Comparison of ENCODE assay signal across 9 mouse cellular contexts in the genomic region with DNA sequence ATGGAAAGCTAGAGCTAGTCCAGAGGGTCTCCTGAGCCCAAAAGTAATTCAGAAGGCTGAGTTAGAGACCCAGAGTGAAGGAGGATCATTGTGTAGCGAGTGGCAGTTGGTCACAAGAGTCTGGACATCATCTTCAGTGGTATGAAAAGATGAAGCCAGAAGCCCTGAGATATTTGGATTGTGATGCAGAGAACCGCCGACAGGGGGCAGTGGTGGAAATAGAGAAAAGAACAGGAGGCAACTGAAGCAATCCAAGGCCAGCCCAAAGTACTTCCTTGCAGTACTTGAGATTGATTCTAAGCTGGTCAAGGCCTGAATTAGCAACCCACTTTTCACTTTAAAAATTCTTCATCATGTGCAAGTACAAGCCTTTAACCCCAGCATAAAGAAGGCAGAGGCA.
DNase-seq lines count a peak whose midpoint lies in the region; ATAC-seq and TF ChIP-seq lines count a peak whose summit lies in the region.
"Had no signal": no experiment of that assay in that cellular context is flagged by ENCODE, and none has a peak within 500 bp of the region (broad histone marks: within the 10 kb centered on the region; RNA-seq: fewer than 3 reads in every experiment).

No protein-coding gene starts in this region.

- no peak overlapping the region for H3K4me2 ChIP-seq in kidney, embryonic 16.5 days (replicated peaks; ENCODE audit: low read depth, low read length)
- H3K4me2 ChIP-seq: embryonic facial prominence, embryonic 12.5 days had no signal

- H3K4me1 ChIP-seq in kidney, adult 2 months (ENCODE audit: control insufficient read depth, insufficient read depth, low read length) = no peaks in the 10 kb centered on the region
- no peaks in the 10 kb centered on the region for H3K4me1 ChIP-seq in kidney, embryonic 16.5 days (ENCODE audit: insufficient read depth, low read length)
- H3K4me1 ChIP-seq: embryonic facial prominence, embryonic 12.5 days had no signal

- H3K9me3 ChIP-seq in kidney, embryonic 16.5 days (ENCODE audit: low read length) = no peaks in the 10 kb centered on the region
- H3K9me3 ChIP-seq: embryonic facial prominence, embryonic 12.5 days had no signal

- no peak overlapping the region for H3K4me3 ChIP-seq in kidney, adult 2 months (ENCODE audit: insufficient read depth, low read depth, low read length)
- no peak overlapping the region for H3K4me3 ChIP-seq in kidney, embryonic 16.5 days (ENCODE audit: low read length)
- no peak overlapping the region for H3K4me3 ChIP-seq in left cerebral cortex, adult 2 months
- H3K4me3 ChIP-seq: embryonic facial prominence, embryonic 12.5 days had no signal

- H3K27ac ChIP-seq in kidney, adult 2 months (ENCODE audit: insufficient read depth, low read depth, low read length) = no peak overlapping the region
- H3K27ac ChIP-seq in kidney, embryonic 16.5 days (ENCODE audit: low read length) = no peak overlapping the region
- H3K27ac ChIP-seq in left cerebral cortex, adult 2 months = no peak overlapping the region
- H3K27ac ChIP-seq: embryonic facial prominence, embryonic 12.5 days had no signal

- peak; percentile 7 for DNase-seq in kidney, adult 2 months
- DNase-seq in Muller cell, postnatal 12 days (ENCODE audit: inconsistent ontology term) = peak; percentile 6
- DNase-seq in c-Kit-positive CD71-negative TER-119-negative erythroid progenitor cells, embryonic 14.5 days (ENCODE audit: low read depth) = peak; percentile 13
- DNase-seq in frontal cortex, postnatal 36 days (ENCODE audit: low spot score in 2 of 2) = peak; percentile 40 to 60
- peak; percentile 24 to 57 for DNase-seq in left cerebral cortex, adult 2 months (ENCODE audit: extremely low spot score in 1 of 2, low spot score in 2 of 2)
- DNase-seq in right cerebral cortex, postnatal 4 days = peak; percentile 50
- DNase-seq in MN1 (ENCODE audit: low spot score) = no peak

- no peak for TF ChIP-seq POLR2A in kidney, adult 2 months (IDR thresholded peaks at IDR 0.05; ENCODE audit: low read depth, low read length)

- TF ChIP-seq CTCF in kidney, adult 2 months (conservative IDR thresholded peaks at IDR 0.05; ENCODE audit: insufficient read depth, insufficient read length, low read depth, low read length) = peak; percentile 37; the same call in 1 of the 2 replicates
- peak; percentile 61 for TF ChIP-seq CTCF in left cerebral cortex, adult 2 months (IDR thresholded peaks at IDR 0.05)

- WGBS in kidney, adult 2 months = 32% methylated on average over 3 of the region's 3 CpGs
- WGBS in kidney, embryonic 16.5 days = 27% methylated on average over 3 of the region's 3 CpGs

- no peaks in the 10 kb centered on the region for H3K36me3 ChIP-seq in kidney, adult 2 months (ENCODE audit: control insufficient read depth, insufficient read depth, low read length)
- H3K36me3 ChIP-seq in kidney, embryonic 16.5 days (ENCODE audit: insufficient read depth, low read length) = no peaks in the 10 kb centered on the region
- H3K36me3 ChIP-seq: embryonic facial prominence, embryonic 12.5 days had no signal

- no peaks in the 10 kb centered on the region for H3K27me3 ChIP-seq in kidney, adult 2 months (replicated peaks; ENCODE audit: control insufficient read depth, insufficient read depth, low read length)
- no peaks in the 10 kb centered on the region for H3K27me3 ChIP-seq in kidney, embryonic 16.5 days (ENCODE audit: insufficient read depth, low read length)
- H3K27me3 ChIP-seq: embryonic facial prominence, embryonic 12.5 days had no signal

- no peak for ATAC-seq in kidney, embryonic 16.5 days (ENCODE audit: low FRiP score, low TSS enrichment)

- no peak overlapping the region for H3K9ac ChIP-seq in kidney, embryonic 16.5 days (replicated peaks; ENCODE audit: low read length)
- H3K9ac ChIP-seq: embryonic facial prominence, embryonic 12.5 days had no signal

- intact Hi-C loops in left cerebral cortex, adult 2 months (cut with DNase I) = no loop called here
